Mouse (Mus musculus) layer of hippocampus, postnatal 25 days (tissue): ENCODE results near the gene Cep68. TPM values are rescaled to one million over a fixed set of nuclear protein-coding genes. Genes with fewer than 3 reads are reported as not detected.
A peak's percentile ranks its signal among the peaks of the same experiment; 100 is the strongest.

Experiments
- DNase-seq, 2 experiments: peaks; one replicate each; pipeline ENCODE4 v3.0.0; 2022; ENCODE audit warnings: mixed read lengths in 2 of 2, low spot score in 1 of 2; ENCODE audit errors: extremely low spot score in 1 of 2
- total RNA-seq, 2 experiments: library from RNA; stranded (reverse); gene quantifications; 2 replicates each; pipeline ENCODE4 v1.2.3; 2021

The Cep68 gene
- total RNA-seq, 2 experiments from 2014 or later: 29.1 to 34.0 TPM

- DNase-seq: no peak
Measured at GRCm38 (mm10) chr11:20205538-20205937, 43.7 kb downstream of the Cep68 start.

- no peak for DNase-seq
Measured at GRCm38 (mm10) chr11:20204870-20205446, 44.3 kb downstream of the Cep68 start.

- DNase-seq: no peak
Measured at GRCm38 (mm10) chr11:20204321-20204720, 44.9 kb downstream of the Cep68 start.

- DNase-seq: no peak
Measured at GRCm38 (mm10) chr11:20202299-20203011, 46.8 kb downstream of the Cep68 start.

- DNase-seq: peak in 1 of 2 experiments; percentile 34
Measured at GRCm38 (mm10) chr11:20201661-20202101, 47.5 kb downstream of the Cep68 start.

- DNase-seq: peak; percentile 98 to 99
Measured at GRCm38 (mm10) chr11:20200713-20201575, 48.3 kb downstream of the Cep68 start, which contains the start of gene Rab1a. Gene Rab1a, plus strand, starts transcription at chr11:20201432.

GRCm38 (mm10) chr11:20193100-20193736, 56.0 kb downstream of the Cep68 start:
- DNase-seq: no peak

- DNase-seq: no peak
Measured at GRCm38 (mm10) chr11:20187271-20187670, 62.0 kb downstream of the Cep68 start.

Other genes with a start within 250 kb of the Cep68 start
- gene Actr2, start 136.5 kb downstream of the Cep68 start, total RNA-seq: 100 to 1,000 TPM; 351 to 355 TPM
- 100 to 1,000 TPM; 170 to 171 TPM for gene Rab1a, start 48.0 kb downstream of the Cep68 start, total RNA-seq
- gene Slc1a4, start 83.3 kb upstream of the Cep68 start, total RNA-seq: 10 to 100 TPM; 39.3 to 42.3 TPM